Mouse (Mus musculus): ENCODE results near the gene Bcl2l10. TPM values are rescaled to one million over a fixed set of nuclear protein-coding genes. Genes with fewer than 3 reads are reported as not detected.

Bcl2l10 gene
- total RNA-seq (2021) = not detected
- long read RNA-seq = 0 reads

- DNase-seq (ENCODE audit: low spot score in 2 of 2) = no peak
Observed at GRCm38 (mm10) chr9:75347458-75347857, at the start of gene Bcl2l10. Gene Bcl2l10, plus strand, starts transcription at chr9:75347758.

GRCm38 (mm10) chr9:75299342-75299741 lies 48.2 kb upstream of the Bcl2l10 start:
- DNase-seq (ENCODE audit: low spot score in 2 of 2) = no peak

GRCm38 (mm10) chr9:75303033-75303432 lies 44.5 kb upstream of the Bcl2l10 start:
- no peak for DNase-seq (ENCODE audit: low spot score in 2 of 2)

- no peak for DNase-seq (ENCODE audit: low spot score in 2 of 2)
Observed at GRCm38 (mm10) chr9:75303701-75304261, 43.8 kb upstream of the Bcl2l10 start.

- no peak for DNase-seq (ENCODE audit: low spot score in 2 of 2)
Observed at GRCm38 (mm10) chr9:75304286-75304685, 43.3 kb upstream of the Bcl2l10 start.

DNA sequence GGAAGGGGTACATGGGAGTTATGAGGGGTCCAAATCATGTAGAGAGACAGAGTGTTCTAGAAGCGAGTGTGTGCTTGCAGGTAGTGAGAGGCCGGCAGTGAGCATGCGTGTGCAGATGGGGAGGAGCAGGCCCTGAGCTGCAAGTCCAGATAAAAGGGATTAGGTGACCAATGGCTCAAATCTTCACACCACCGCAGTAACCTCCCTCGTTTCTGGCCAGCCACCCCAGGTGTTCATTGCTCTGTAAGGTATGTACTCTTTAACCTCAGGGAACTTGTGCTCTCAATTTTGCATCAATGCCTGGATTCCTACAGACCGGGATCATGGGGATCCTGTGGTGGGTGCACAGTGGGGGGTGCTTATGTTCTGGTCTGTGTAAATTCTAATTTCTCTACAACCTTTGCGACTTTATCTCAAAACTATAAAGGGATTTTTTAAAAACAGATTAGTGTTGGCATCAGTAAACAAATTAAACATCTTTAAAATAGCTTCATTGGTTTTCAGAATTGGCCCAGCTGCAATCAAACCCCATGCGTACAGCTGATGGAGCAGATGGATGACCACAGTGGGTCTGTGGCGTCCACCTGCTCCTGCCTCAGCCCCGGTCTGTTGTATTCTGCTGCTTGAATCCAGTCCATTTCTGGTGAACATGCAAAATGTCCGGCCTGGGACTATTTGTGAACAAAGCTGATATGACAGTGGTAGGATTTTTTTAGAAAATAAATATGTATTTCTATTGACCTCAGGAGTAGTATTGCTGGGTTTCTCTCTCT lies 41.2 kb upstream of the Bcl2l10 start, which contains the start of gene Gnb5:
Gnb5 (plus strand) TSS at position 163 of the 773 bp plus-strand sequence.
- DNase-seq (ENCODE audit: low spot score in 2 of 2) = no peak

- DNase-seq (ENCODE audit: low spot score in 2 of 2) = no peak
Observed at GRCm38 (mm10) chr9:75307015-75307414, 40.5 kb upstream of the Bcl2l10 start.

- no peak for DNase-seq (ENCODE audit: low spot score in 2 of 2)
Observed at GRCm38 (mm10) chr9:75308621-75309020, 38.9 kb upstream of the Bcl2l10 start.

- DNase-seq (ENCODE audit: low spot score in 2 of 2) = peak; percentile 88 to 90
Observed at GRCm38 (mm10) chr9:75312008-75312407, 35.5 kb upstream of the Bcl2l10 start.

DNA sequence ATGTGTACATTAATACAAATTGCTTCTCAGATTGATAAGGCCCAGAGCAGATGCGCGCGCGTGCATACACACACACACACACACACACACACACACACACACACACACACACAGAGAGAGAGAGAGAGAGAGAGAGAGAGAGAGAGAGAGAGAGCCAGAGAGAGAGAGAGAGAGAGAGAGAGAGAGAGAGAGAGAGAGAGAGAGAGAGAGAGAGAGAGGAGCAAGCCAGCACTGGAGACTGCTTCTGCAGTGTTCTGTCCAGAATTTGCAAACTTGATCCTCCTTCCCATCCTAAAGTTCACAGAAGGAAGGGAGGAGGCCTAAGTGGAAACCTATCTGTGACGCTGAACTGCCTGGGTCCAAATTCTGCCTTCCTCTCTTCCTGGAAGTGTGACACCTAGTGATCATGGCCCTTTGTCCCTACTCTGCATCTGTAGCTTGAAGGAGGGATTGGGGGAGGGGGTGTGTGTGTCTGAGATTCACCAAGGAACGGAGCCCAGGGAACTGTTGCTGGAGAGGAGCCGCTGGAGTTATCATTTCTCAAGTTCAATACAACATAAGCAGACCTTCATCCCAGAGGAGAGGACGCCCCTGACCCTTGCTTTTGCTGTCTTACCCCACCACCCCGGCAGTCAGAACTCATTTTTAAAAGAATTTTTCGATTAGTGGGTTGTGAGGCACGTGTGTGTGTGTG lies 34.3 kb upstream of the Bcl2l10 start:
- no peak for DNase-seq (ENCODE audit: low spot score in 2 of 2)

- DNase-seq (ENCODE audit: low spot score in 2 of 2) = peak; percentile 80 to 87
Observed at GRCm38 (mm10) chr9:75313832-75314516, 33.6 kb upstream of the Bcl2l10 start.

- DNase-seq (ENCODE audit: low spot score in 2 of 2) = no peak
Observed at GRCm38 (mm10) chr9:75314517-75315105, 32.9 kb upstream of the Bcl2l10 start.

DNA sequence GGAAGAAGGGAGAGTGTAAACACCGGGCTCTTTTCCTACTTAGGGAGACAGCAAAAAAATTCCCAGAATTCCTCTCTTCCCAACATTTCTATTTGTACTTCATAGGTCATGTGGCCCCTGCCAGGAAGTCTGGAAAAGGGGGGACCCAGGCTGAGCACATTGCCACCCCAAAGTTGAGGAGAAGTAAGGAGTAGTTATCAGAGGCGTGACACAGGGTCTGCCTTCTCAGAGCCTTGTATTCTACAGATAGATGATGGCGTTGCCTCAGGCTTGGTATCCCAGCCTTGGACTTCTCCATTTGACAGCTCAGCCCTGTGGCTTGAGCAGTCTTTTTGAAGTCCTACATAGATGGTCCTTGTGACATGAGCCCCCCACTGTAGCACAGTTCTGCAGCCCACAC lies 32.3 kb upstream of the Bcl2l10 start:
- no peak for DNase-seq (ENCODE audit: low spot score in 2 of 2)

DNA sequence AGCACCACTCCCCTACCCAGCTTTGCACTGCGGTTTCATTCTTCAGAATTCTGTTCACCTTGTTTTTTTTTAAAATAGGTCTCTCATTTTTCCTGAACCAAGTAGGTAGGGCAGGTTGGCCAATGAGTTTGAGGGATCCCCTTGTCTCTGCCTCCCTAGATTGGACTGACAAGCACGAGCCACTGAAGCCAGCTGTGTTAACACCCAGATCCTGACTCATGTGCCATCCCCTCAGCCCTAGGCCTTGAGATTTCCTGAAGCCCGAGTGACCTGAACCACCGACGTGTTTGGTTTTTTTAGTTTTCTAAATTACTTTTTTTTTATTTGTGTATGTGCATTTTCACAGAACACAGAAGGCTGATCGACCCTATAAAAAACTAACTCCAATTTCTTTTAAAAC lies 30.8 kb upstream of the Bcl2l10 start:
- DNase-seq (ENCODE audit: low spot score in 2 of 2) = no peak

GRCm38 (mm10) chr9:75318196-75318595 lies 29.4 kb upstream of the Bcl2l10 start:
- no peak for DNase-seq (ENCODE audit: low spot score in 2 of 2)

- peak in 1 of 2 experiments; percentile 27 for DNase-seq (ENCODE audit: low spot score in 2 of 2)
Observed at GRCm38 (mm10) chr9:75319365-75319764, 28.2 kb upstream of the Bcl2l10 start.

GRCm38 (mm10) chr9:75322099-75322885 lies 25.3 kb upstream of the Bcl2l10 start:
- no peak for DNase-seq (ENCODE audit: low spot score in 2 of 2)

GRCm38 (mm10) chr9:75328047-75328446 lies 19.5 kb upstream of the Bcl2l10 start:
- DNase-seq (ENCODE audit: low spot score in 2 of 2) = no peak

GRCm38 (mm10) chr9:75330821-75331220 lies 16.7 kb upstream of the Bcl2l10 start:
- DNase-seq (ENCODE audit: low spot score in 2 of 2) = no peak

DNA sequence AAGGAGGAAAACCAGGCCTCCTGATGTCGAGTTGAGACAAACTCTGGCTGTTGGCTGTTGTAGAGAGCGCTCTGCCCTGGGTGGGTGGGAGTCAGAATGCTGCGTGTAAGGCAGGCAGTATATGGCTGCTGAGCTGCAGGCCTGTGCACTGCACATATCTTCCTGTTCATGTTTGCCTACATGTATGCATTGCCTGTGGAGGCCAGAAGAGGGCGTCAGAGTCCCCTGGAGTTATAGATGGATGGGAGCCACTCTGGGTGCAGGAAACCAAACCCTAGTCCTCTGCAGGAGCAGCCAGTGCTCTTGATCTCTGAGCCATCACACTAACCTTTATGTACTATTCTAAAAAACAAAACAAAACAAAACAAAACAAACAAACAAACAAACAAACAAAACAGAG lies 13.1 kb upstream of the Bcl2l10 start:
- no peak for DNase-seq (ENCODE audit: low spot score in 2 of 2)

Measured in layer of hippocampus, postnatal 10 days (tissue).